Mouse (Mus musculus) T-helper 17 cell (primary cell): ENCODE data around the gene Arglu1.

Source experiments
- in situ Hi-C, 2 experiments: fragments of 300-600 bp; cut with MboI, MseI; formaldehyde crosslinking; loops; 1 replicate in 1 of 2; 2 replicates in 1 of 2; pipeline ENCODE4 v1.15.1; 2025; ENCODE audit warnings: high pct_unique_total_duplicates in 2 of 2

Gene Arglu1

GRCm38 (mm10) chr8:8624017-8624416, 66.3 kb downstream of the Arglu1 start:
- in situ Hi-C loops = no loop called here

- in situ Hi-C loops = no loop called here
These were observed 66.8 kb downstream of the Arglu1 start for GRCm38 (mm10) chr8:8623486-8623885.

GRCm38 (mm10) chr8:8622476-8622875, 67.8 kb downstream of the Arglu1 start:
- in situ Hi-C loops = no loop called here

GRCm38 (mm10) chr8:8622031-8622430, 68.3 kb downstream of the Arglu1 start:
- in situ Hi-C loops = no loop called here

GRCm38 (mm10) chr8:8621236-8621917, 68.9 kb downstream of the Arglu1 start:
- in situ Hi-C loops = no loop called here

- in situ Hi-C loops = no loop called here
These were observed 69.8 kb downstream of the Arglu1 start for GRCm38 (mm10) chr8:8620536-8620935.

- in situ Hi-C loops = no loop called here
These were observed 70.8 kb downstream of the Arglu1 start for GRCm38 (mm10) chr8:8619221-8620194.
